Mouse (Mus musculus) kidney, postnatal 10 days (tissue): Measurements from ENCODE around the gene Lrp2.
A peak's percentile ranks its signal among the peaks of the same experiment; 100 is the strongest.

Source experiments
- DNase-seq: peaks from one replicate; pipeline ENCODE4 v3.0.0; 2021; ENCODE audit warnings: mixed read lengths

Lrp2 gene

GRCm38 (mm10) chr2:69511766-69512165 is 74.1 kb downstream of the Lrp2 start:
- no peak for DNase-seq

GRCm38 (mm10) chr2:69500357-69500756 is 85.5 kb downstream of the Lrp2 start:
- no peak for DNase-seq

DNA sequence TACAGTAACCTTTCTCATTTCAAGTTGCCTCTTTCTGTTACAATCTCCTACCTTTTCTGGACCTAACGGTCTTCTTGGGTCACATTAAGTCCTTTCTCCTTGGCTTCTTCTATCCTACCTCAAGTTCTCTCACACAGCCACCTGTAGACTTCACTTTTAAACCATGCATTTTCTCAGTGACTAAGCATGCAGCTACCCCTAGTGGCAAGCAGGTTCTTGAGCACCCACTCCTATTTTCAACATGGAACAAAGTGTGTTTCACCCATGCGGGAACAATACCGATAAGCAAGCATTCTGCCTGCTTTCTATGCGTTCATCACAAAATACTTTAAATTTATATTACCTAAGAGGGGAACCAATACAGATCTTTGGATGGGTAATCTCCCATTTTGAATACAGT is 92.7 kb downstream of the Lrp2 start:
- no peak for DNase-seq

DNA sequence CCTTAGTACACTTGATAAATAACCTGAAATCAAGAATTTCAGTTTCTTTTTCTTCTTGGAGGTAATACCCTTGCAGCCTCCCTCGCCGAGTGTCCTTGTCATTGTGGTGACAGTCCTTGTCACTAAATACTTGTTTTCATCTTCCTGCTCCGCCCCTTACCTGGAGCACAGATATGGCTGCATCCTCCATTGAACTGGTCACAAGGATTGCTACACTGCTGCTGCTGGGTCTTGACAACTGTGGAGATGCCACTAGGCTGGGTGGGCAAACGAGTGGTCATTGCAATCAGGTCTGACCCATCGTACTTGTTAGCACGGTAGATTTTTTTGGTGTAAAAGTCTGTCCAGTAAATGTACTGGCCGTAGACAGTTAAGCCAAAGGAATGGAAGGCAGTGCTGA is 104.9 kb downstream of the Lrp2 start:
- no peak for DNase-seq

- no peak for DNase-seq
These were observed 106.0 kb downstream of the Lrp2 start for GRCm38 (mm10) chr2:69479859-69480258.

- no peak for DNase-seq
These were observed 109.0 kb downstream of the Lrp2 start for GRCm38 (mm10) chr2:69476901-69477300.

GRCm38 (mm10) chr2:69475177-69475576 is 110.7 kb downstream of the Lrp2 start:
- no peak for DNase-seq

DNA sequence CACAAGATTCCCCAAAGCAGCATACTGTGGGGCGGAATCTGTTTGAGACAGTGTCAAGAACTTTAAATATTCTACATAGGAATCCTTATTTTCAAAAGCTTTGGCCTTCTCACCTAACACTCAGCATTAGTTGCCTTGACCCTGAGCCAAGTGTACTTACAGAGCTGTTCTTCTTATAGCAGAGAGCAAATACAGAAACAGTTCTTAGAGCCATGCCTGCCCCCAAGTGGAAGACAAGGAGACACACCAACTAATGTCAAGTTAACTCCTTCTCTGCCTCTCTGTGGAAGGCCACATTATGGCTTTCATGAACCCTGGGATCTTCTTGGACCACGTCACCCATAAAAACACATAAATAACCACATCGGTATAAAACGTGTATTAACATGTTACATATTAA is 114.0 kb downstream of the Lrp2 start:
- DNase-seq, result no peak

- no peak for DNase-seq
These were observed 122.3 kb downstream of the Lrp2 start for GRCm38 (mm10) chr2:69463609-69464008.

- no peak for DNase-seq
These were observed 126.4 kb downstream of the Lrp2 start for GRCm38 (mm10) chr2:69459481-69459880.

- DNase-seq, result peak; percentile 18
These were observed 134.7 kb downstream of the Lrp2 start for GRCm38 (mm10) chr2:69451128-69451527.

DNA sequence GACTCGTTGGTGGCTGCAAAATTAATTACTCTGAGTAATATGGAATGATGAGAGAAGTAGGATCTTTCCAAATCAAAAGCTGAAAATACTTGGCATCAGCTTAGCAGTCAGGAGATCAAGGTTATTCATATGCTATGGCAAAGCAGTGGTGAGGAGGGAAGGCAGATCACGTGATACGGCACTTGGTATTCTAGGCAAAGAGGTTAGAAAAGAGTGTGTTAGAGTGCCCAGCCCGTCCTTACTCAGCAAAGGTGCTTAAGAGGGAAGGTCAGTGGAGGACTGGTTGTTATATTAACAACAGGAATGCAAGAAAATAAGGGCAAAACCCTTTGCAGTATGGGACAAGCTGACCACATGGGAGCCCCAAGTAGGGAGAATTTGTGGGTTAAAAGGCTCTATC is 137.3 kb downstream of the Lrp2 start:
- peak; percentile 31 for DNase-seq

GRCm38 (mm10) chr2:69445896-69446472 is 139.9 kb downstream of the Lrp2 start:
- no peak for DNase-seq

DNA sequence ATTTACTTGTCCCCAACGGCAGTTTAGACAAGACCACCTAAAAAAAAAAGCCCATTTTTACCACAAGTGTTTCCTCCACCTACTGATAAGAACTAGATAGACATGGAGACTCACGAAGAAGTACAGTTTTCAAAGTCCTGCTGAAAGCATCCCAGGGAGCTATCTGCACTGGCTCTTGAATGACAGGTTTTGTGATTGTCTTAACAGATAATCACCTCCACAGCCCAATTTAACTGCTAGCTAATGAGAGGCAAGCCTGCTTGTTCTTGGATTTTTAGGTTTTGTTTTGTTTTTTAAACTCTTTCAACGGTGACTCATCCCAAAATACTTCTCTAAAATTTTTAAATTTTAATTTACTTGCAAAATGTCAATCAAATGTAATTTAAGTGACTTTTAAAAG is 144.2 kb downstream of the Lrp2 start:
- no peak for DNase-seq

- DNase-seq, result peak; percentile 86
These were observed 157.7 kb downstream of the Lrp2 start for GRCm38 (mm10) chr2:69428116-69428515.

- DNase-seq, result no peak
These were observed 158.7 kb downstream of the Lrp2 start for GRCm38 (mm10) chr2:69427141-69427540.

DNA sequence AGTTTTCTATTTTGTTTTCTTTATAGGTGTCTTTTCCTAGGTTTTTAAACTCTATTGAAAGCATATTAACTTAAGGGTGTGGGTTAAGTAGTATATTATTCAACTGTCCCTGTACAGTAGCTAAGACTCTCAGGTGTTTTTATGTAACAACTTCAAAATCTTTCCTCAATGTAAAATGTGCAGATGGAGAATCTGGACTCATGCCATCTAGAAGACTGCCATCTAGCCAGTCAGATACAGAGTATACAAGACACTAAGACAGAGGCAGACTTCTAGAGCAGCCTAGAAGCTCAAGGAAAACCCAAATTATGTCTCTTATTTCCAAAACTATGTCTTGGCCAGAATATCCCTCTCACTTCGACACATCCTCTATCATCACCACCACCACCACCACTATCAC is 159.8 kb downstream of the Lrp2 start:
- DNase-seq, result no peak

DNA sequence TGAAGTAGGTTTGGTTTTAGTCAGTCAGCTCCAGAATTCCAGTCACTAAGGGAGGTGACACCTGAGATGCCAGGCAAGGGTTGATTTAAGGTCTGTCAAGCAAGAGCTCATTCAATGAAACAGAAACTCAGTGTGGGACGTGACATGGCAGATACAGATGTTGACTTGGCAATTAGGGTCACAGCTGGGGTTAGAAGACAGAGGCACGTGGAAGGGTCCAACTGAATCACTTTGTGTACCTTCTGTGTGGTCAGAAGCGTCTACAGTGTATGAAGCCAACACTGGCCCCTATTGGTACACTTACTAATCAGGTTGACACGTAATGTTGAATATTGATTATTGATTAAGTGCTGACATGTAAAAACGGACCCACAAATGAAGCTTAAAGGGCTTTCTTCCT is 161.0 kb downstream of the Lrp2 start:
- DNase-seq, result no peak

DNA sequence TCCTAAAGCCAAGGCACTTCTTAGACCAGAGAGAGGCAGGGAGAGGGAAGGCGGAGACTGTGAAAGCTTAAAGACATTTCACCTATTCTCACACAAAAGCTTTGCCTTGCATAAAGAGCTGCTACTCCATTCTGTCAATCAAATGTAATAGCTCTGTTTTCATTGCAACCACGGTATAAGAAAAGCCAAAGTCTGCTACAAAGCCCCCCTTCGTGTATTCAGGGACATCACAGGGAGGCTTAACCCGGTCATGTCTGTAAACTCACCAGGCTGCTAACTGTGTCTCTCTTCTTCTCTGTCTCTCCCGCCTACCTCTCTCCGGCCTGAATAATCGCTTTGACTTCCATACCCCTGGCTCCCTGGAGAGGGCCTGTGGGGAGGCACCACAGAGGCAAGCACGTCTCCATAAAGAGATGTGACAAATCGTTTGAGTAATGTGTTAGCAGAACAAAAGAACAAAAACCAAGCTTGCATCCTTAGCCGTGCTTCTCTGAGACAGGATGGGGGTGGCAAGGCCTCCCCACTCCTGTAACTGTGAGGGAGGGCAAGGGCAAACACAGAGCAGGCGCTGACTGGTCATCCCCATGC is 167.5 kb downstream of the Lrp2 start:
- no peak for DNase-seq

DNA sequence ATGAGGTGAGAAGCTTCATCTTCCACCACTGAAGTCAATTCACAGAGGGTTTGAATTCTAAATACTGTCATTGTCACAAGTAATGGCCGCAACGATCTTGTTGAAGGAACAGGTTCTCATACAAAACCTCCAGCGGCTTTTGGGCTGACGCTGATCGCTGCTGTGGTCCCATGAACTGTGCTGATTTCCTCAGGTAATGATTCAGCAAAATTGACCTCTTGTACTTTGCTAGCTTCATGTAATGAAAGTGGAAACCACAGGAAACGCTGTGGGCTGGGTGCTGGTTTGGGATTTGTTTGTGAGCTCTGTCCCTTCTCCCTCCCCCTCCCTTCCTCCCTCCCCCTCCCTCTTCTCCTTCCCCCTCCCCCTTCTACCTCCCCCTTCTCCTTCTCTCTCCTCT is 170.8 kb downstream of the Lrp2 start:
- no peak for DNase-seq

- DNase-seq, result no peak
These were observed 171.3 kb downstream of the Lrp2 start for GRCm38 (mm10) chr2:69414539-69414938.

DNA sequence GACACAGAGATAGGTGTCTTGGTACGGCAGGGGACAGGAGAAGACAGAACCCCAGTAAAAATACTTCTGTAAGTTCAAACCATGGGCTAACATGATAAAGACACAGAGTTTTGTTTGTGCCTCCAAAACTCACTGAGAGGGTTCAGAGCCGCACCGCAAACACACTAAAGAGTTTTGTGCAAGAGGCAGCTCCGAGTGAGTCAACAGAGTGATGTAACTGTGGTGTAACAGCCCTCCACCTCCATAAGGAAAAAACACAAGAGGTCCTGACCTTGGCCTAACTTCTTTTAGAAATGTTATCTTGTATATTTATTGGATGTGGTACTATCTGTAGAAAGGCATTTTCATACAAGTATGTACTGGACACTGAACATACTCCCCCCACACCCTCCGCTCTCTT is 180.2 kb downstream of the Lrp2 start:
- DNase-seq, result no peak

- DNase-seq, result no peak
These were observed 183.6 kb downstream of the Lrp2 start for GRCm38 (mm10) chr2:69402309-69402708.

GRCm38 (mm10) chr2:69401891-69402290 is 184.0 kb downstream of the Lrp2 start:
- DNase-seq, result no peak
